Mouse (Mus musculus) CH12.LX (cell line): ENCODE data around the gene Gna11.

Source experiments
- EP300 ChIP-seq: IDR thresholded peaks from 2 replicates; pipeline ENCODE4 v1.6.1; 2011; ENCODE audit warnings: low read length, improper control_type of control experiment
- ZC3H11A ChIP-seq: IDR thresholded peaks from 2 replicates; pipeline ENCODE4 v1.6.1; 2012; ENCODE audit warnings: low read depth, mild to moderate bottlenecking, inconsistent platforms, low read length, improper control_type of control experiment

- TF ChIP-seq EP300: no peak
- no peak for TF ChIP-seq ZC3H11A
Measured at GRCm38 (mm10) chr10:81546788-81547571, 2.0 kb upstream of the Gna11 start.
